Mouse (Mus musculus) megakaryocyte, adult 5-6 weeks (primary cell): ENCODE results near the gene Pmpca. TPM values are rescaled to one million over a fixed set of nuclear protein-coding genes. Genes with fewer than 3 reads are reported as not detected.
A peak's percentile ranks its signal among the peaks of the same experiment; 100 is the strongest.

Source experiments
- ATAC-seq: 2 replicates; pipeline ENCODE4 v1.8.0; 2016; ENCODE audit warnings: mild to moderate bottlenecking, inconsistent platforms; ENCODE audit not compliant: poor library complexity, severe bottlenecking
- total RNA-seq, 2 experiments: library from RNA; stranded (forward) in 1 of 2; stranded (reverse) in 1 of 2; fragments of 153-499, 151-499 nt in 1 of 2; fragments of 221-1000, 200-1000 nt in 1 of 2; gene quantifications; 2 replicates each; pipeline versions ENCODE4 v1.2.3 to v1.2.4; 2015 to 2017

The Pmpca gene
- total RNA-seq, 2 experiments from 2014 or later, result 27.1 to 35.0 TPM

DNA sequence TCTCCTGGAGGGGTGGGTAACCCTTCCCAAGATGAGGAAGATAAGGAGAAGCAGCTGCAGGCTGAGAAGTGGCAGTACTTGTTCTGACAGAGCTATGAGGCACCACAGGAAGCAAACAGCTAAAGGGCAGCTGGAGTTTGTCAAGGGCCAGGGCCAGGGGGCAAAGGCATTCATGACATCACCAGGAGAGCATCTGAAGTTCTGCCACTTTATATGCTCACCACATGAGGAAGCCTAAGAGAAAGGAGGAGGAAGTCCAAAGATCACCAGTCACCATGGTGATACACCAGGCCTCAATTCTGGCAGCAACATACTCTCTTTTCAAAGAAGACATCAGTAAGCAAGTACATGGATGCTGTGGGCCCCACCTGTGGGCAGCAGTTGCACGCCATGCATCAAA lies 33.9 kb downstream of the Pmpca start:
- ATAC-seq, result no peak

GRCm38 (mm10) chr2:26424541-26424940 lies 35.4 kb downstream of the Pmpca start:
- ATAC-seq, result no peak

- ATAC-seq, result no peak
Measured at GRCm38 (mm10) chr2:26429851-26430250, 40.7 kb downstream of the Pmpca start.

GRCm38 (mm10) chr2:26434791-26435572 lies 45.8 kb downstream of the Pmpca start:
- ATAC-seq, result no peak

GRCm38 (mm10) chr2:26437221-26437620 lies 48.1 kb downstream of the Pmpca start:
- no peak for ATAC-seq

- ATAC-seq, result no peak
Measured at GRCm38 (mm10) chr2:26438373-26438772, 49.2 kb downstream of the Pmpca start.

GRCm38 (mm10) chr2:26439671-26440070 lies 50.5 kb downstream of the Pmpca start:
- ATAC-seq, result no peak

DNA sequence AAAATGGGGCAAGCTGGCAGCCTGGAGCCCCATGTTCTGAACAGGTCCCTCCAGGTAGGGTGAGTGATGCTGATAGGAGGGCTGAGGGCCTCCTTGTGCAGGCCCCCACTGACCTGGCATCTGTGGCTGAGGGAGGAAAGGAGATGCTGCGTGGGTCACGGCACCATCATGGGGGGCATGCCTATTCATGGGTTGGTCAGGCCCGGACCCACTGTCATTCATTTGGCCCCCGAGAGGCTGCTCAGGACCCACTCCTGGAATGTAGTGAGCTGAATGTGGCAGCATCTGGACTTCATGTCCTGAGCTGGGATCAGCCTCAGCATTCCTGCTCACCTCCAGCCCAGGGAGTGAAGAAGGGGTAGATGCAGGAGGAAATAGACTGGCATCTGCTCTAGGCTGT lies 52.1 kb downstream of the Pmpca start:
- no peak for ATAC-seq

- ATAC-seq, result no peak
Measured at GRCm38 (mm10) chr2:26441688-26442087, 52.5 kb downstream of the Pmpca start.

- no peak for ATAC-seq
Measured at GRCm38 (mm10) chr2:26442843-26443242, 53.7 kb downstream of the Pmpca start.

GRCm38 (mm10) chr2:26443876-26444275 lies 54.7 kb downstream of the Pmpca start:
- ATAC-seq, result no peak

GRCm38 (mm10) chr2:26444368-26444767 lies 55.2 kb downstream of the Pmpca start:
- ATAC-seq, result no peak

DNA sequence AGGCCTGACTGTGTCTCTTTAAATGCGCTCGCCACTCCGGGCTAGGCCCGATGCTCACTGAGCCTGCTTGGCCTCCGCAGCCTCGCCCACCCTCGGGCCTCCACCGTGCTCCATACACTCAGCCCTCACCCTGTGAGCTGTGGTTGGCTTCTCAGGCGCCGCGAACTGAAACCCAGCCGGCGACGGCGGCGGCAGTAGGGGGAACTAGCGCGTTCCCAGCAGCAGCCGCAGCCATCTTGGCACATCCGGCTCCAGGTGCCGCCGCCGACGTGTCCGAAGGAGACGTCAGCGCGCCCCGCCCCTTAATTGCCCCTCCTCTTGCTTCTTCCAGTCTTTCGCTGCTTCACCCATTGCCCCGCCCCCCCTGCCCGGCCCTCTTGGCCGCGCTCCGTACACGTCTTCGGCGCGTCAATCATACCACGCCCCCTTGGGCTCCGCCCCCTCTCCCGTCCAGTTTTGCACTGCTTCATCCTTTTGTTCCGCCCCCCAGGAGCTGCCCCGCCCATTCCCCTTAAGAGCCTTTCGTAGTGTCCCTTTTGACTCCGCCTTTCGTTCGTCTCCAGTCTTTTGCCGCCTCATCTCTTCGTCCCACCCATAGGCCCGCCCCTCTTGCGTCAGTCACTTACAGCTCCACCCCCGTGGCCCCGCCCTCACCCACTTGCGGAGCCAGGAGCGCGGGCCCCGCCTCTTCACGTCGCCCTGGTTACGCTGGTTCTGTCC lies 56.0 kb downstream of the Pmpca start, which contains the start of gene Sec16a:
Gene Sec16a (minus strand): TSS at position 271 of the 720 bp plus-strand sequence.
- ATAC-seq, result peak; percentile 78

DNA sequence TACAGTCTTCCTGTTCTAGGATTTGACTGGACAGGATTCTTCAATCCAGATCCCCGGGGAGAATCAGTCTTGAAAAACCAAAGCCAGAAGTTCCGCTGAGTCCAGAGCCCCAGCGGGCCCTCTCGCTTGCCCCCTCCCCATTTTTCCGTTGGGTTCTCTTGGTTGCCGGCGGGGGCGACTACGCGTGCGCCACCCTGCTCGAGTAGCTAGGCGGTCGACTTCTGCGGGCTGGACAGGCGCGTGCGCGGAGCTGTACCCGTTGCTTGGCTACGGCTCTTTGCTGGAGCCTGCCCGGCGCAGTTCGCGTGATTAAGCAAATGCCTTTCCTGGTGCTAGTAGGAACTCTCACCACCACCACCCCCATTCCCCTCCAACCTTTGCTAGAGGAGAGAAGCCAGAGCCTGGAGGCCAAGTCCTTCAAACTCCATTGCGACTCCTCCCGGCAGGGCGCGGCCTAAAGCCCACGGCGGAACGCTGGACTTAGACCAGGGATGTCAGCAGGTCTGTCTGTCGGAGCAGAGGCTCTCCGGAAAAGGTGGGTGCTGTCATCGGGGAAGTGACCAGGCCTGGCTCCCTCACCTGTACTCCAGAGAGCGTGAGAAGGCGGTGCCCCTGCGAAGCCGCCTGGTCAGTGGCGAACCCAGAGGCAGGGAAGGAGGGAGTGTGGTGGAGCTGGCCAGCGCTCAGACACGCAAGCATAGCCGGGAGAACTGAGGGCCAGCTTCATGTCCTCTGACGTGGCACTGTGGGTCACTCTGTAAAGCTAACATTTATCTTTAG lies 56.7 kb downstream of the Pmpca start:
- peak; percentile 65 for ATAC-seq

DNA sequence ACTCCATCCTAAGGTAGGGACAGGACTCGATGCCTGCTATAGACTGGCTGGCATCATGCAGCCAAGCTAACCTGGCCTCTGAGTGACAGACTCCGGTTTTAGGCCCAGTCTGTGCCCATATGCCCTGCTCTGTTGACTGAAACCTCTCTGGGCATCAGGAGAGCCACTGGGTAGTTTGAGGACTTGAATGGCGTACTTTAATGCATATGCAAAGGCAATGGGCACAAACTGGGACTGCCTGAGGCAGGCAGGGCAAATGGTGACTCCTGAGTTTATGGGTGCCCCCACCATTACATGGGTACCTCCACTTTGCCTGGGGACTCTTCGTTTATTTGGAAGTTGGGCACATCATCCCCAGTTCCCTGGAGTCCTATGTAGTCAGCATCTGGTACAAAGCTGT lies 57.5 kb downstream of the Pmpca start:
- no peak for ATAC-seq

Other genes with a start within 250 kb of the Pmpca start
- not detected in 2 replicates for gene Lhx3, start 181.1 kb upstream of the Pmpca start, total RNA-seq (2015)
- not detected in 2 replicates for gene Lhx3, start 181.1 kb upstream of the Pmpca start, total RNA-seq (2017)
- 3.5 and 4.7 TPM in 2 replicates for gene Qsox2, start 151.8 kb upstream of the Pmpca start, total RNA-seq (2015)
- 1.9 and 2.5 TPM in 2 replicates for gene Qsox2, start 151.8 kb upstream of the Pmpca start, total RNA-seq (2017)
- not detected in 2 replicates for gene Ccdc187, start 94.8 kb upstream of the Pmpca start, total RNA-seq (2015)
- gene Ccdc187, start 94.8 kb upstream of the Pmpca start, total RNA-seq (2017), result not detected in 2 replicates
- gene Gpsm1, start 73.8 kb upstream of the Pmpca start, total RNA-seq (2015), result 1.9 and 2.4 TPM in 2 replicates
- gene Gpsm1, start 73.8 kb upstream of the Pmpca start, total RNA-seq (2017), result 2.2 and 4.0 TPM in 2 replicates
- gene Dnlz, start 37.2 kb upstream of the Pmpca start, total RNA-seq (2015), result 4.4 and 5.8 TPM in 2 replicates
- 5.1 TPM in 2 replicates for gene Dnlz, start 37.2 kb upstream of the Pmpca start, total RNA-seq (2017)
- gene Card9, start 28.4 kb upstream of the Pmpca start, total RNA-seq (2015), result 42.6 and 45.3 TPM in 2 replicates
- 141 and 169 TPM in 2 replicates for gene Card9, start 28.4 kb upstream of the Pmpca start, total RNA-seq (2017)
- 6.1 and 10.7 TPM in 2 replicates for gene Snapc4, start 8.7 kb upstream of the Pmpca start, total RNA-seq (2015)
- gene Snapc4, start 8.7 kb upstream of the Pmpca start, total RNA-seq (2017), result 12.2 and 13.3 TPM in 2 replicates
- gene Entr1, start within 50 bp of the Pmpca start, total RNA-seq (2015), result 62.2 and 76.5 TPM in 2 replicates
- 60.4 and 63.4 TPM in 2 replicates for gene Entr1, start within 50 bp of the Pmpca start, total RNA-seq (2017)
- 13.2 and 17.0 TPM in 2 replicates for gene Inpp5e, start 19.9 kb downstream of the Pmpca start, total RNA-seq (2015)
- 7.8 and 10.4 TPM in 2 replicates for gene Inpp5e, start 19.9 kb downstream of the Pmpca start, total RNA-seq (2017)
- gene Sec16a, start 55.9 kb downstream of the Pmpca start, total RNA-seq (2015), result 41.6 and 43.9 TPM in 2 replicates
- gene Sec16a, start 55.9 kb downstream of the Pmpca start, total RNA-seq (2017), result 31.1 and 34.6 TPM in 2 replicates
- 37.6 and 43.0 TPM in 2 replicates for gene Notch1, start 127.3 kb downstream of the Pmpca start, total RNA-seq (2015)
- 22.3 and 48.3 TPM in 2 replicates for gene Notch1, start 127.3 kb downstream of the Pmpca start, total RNA-seq (2017)
- 1.6 and 3.1 TPM in 2 replicates for gene Egfl7, start 190.7 kb downstream of the Pmpca start, total RNA-seq (2015)
- 3.7 and 3.9 TPM in 2 replicates for gene Egfl7, start 190.7 kb downstream of the Pmpca start, total RNA-seq (2017)
- 0.36 TPM in 1 of 2 replicates, not detected in the other for gene Gm20532, start 197.3 kb downstream of the Pmpca start, total RNA-seq (2015)
- gene Gm20532, start 197.3 kb downstream of the Pmpca start, total RNA-seq (2017), result not detected in 2 replicates
- gene Agpat2, start 215.1 kb downstream of the Pmpca start, total RNA-seq (2015), result 37.0 and 41.9 TPM in 2 replicates
- gene Agpat2, start 215.1 kb downstream of the Pmpca start, total RNA-seq (2017), result 38.1 and 43.6 TPM in 2 replicates
- 0.33 TPM in 1 of 2 replicates, not detected in the other for gene Fam69b, start 239.1 kb downstream of the Pmpca start, total RNA-seq (2015)
- gene Fam69b, start 239.1 kb downstream of the Pmpca start, total RNA-seq (2017), result 0.11 and 0.33 TPM in 2 replicates